Mouse (Mus musculus) frontal cortex, postnatal 36 days (tissue): ENCODE measurements at regions not wholly inside any gene's neighbourhood (a gene's known extent, or its start where the extent isn't known, plus 50 kb on each side); places are given as distances from the start of the nearest gene placed in this dataset.
A peak's percentile ranks its signal among the peaks of the same experiment; 100 is the strongest.

Experiments
- DNase-seq, 2 experiments: peaks; one replicate each; pipeline ENCODE4 v3.0.0; 2022; ENCODE audit warnings: low spot score in 2 of 2

DNA sequence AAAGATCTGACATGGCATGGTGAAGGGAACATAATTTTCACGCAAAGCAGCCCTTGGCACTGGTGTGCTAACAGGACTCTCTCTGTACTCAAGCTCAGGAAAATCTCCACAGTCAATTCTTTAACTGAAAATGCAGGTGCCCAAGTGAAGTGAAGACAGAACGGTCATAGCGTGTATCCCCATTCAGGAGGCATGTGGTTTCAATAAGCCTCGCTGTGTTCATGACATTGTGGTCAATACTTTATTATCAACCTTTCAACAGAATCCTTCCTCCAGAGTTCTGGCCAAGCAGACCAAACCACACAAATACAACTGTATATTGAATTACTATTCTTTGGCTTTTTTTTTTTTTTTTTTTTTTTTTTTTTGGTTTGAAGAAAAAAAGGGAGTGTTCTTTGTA is 314.1 kb downstream of the Mycn start:
- no peak for DNase-seq

- DNase-seq = no peak
Measured at GRCm38 (mm10) chr12:12625788-12626187, 315.9 kb downstream of the Mycn start.

DNA sequence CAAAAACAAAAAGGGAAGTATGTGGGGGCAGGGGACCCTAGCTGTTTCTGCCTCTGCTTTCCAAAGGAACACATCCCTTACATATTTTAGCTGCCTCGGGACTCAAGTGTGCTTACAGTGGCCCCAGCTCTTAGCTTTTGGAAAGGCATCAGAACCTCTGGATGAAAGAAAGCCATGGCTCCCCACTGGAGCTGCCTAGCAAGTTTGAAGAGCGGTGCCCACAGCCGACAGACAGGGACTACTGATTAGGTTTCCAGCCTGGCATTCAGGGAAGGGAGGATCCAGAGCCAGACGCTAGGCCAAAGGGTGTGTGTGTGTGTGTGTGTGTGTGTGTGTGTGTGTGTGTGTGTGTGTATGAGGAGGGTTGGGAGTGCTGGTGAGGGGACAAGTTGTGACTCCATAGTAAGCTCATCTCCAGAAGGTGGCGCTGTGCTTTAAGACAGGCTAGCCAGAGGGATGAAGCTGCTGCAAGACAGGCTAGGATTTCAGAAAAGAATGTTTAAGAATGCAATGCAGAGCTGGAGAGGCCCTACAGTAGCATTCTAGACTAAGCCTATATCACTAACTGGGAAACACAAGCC is 318.9 kb downstream of the Mycn start:
- peak; percentile 81 to 88 for DNase-seq

DNA sequence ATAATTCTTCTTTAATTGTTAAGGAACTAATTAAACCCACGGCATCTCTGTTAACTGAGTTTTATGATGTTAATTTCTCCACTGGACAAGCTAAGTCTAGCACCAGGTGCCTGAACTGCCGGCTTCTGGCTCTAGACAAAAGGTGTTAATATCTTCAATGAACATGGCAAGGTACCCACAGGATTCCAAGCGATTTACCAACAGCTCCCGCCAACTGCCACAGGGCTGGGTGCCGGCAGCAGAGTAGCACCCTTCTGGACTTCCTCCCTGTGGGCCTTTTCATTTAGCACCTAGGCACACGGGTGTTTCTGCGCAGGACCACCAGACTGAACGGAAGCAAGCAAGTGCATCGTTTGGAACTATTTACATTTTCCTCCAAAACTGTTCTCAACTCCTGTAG is 320.2 kb downstream of the Mycn start:
- no peak for DNase-seq

DNA sequence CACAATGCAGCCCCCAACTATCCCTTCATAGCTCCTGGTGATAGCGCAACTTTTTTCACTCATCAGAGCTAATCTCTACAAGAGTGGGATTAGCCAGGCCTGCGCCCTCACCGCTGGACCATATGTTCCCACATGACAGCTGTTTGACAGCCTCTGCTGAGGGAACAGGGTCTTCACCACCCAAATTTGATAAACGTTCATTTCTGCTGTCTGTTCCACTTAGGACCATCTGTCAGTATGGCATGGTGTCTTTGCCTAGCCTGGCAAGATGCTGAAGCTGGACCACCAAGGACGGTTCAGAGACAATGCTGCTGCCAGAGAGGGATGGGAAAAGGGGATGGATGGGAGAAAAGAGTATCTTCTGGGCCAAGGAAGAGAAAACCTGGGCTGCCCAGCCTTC is 321.4 kb downstream of the Mycn start:
- no peak for DNase-seq

DNA sequence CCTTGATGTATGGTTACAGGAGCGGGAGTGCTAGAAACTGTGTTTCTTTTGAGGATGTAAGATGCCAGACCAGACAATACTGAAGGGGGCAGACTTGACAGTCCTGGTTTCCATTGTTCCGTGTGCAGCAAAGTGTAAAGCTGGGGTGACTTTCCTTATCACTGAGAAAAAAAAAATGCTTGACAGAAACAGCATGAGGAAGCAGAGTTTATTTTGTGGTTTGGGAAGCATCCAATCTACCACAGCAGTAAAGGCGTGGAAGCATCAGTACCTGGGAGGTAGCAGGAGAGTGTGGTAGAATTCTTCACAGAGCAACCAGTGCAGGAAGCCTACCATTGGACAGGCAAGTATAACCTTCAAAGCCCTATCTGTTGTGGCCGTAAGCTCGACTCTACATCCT is 322.3 kb downstream of the Mycn start:
- no peak for DNase-seq

- no peak for DNase-seq
Measured at GRCm38 (mm10) chr12:12612520-12612919, 329.2 kb downstream of the Mycn start.

DNA sequence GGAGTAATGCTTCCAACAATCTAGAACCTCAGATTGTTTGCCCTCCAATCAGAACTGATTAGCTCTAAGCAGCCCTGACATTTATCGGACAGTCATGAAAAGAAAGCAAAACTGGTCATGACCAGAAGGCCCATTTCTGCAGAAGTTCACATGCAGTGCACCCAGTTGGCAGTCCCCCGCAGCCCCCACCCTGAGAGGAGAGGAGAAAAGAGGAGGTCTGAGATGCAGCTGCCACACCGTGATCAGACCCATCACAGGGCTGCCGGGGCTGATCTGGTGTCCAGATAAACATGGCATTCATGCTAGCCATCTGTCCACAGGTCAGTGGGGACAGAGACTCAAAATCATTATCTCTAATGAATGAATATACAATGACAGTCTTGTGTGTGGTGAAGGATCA is 330.9 kb downstream of the Mycn start:
- no peak for DNase-seq

GRCm38 (mm10) chr12:12607995-12608394 is 333.7 kb downstream of the Mycn start:
- DNase-seq = no peak

- no peak for DNase-seq
Measured at GRCm38 (mm10) chr12:12606911-12607310, 334.8 kb downstream of the Mycn start.

- no peak for DNase-seq
Measured at GRCm38 (mm10) chr12:12605495-12605894, 336.2 kb downstream of the Mycn start.

GRCm38 (mm10) chr12:12601362-12601761 is 339.4 kb downstream of the Fam49a start:
- DNase-seq = no peak

DNA sequence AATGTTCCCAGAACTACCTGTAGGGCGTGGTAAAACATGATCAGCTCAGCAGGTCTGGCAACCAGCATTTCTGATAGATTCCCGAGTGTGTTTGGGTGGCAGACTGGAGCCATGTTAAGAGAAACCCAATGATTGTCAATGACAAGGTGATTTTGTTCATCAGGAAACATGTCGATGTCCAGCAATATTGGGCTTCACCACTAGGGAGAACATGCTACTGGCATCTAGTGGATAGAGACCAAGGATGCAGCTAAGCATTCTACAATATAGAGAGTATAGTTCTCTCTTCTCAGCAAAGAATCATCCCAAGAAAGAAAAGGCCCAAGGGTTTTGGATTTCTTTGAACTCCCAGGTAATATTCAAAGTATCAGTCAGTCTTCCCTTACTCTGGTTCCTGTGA is 333.5 kb downstream of the Fam49a start:
- no peak for DNase-seq

DNA sequence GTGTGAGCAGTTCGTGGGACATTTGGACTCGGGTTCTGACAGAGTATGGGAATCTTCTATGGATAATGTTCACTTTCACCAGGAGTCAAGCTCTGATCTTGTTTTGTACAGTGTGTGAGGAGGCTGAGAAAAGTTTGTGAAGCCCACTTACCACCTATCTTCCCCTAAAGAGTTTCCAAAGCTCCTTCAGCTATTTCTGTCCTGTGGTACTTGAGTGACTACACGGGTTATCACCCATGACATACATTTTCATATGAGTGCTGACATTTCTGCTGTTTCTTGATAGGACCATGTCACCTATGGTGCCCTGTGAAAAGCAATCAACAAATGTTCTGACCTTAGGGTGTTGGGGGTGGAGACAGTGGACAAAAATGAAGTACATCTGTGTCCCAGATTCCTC is 332.6 kb downstream of the Fam49a start:
- DNase-seq = no peak

- DNase-seq = no peak
Measured at GRCm38 (mm10) chr12:12593343-12593742, 331.4 kb downstream of the Fam49a start.

DNA sequence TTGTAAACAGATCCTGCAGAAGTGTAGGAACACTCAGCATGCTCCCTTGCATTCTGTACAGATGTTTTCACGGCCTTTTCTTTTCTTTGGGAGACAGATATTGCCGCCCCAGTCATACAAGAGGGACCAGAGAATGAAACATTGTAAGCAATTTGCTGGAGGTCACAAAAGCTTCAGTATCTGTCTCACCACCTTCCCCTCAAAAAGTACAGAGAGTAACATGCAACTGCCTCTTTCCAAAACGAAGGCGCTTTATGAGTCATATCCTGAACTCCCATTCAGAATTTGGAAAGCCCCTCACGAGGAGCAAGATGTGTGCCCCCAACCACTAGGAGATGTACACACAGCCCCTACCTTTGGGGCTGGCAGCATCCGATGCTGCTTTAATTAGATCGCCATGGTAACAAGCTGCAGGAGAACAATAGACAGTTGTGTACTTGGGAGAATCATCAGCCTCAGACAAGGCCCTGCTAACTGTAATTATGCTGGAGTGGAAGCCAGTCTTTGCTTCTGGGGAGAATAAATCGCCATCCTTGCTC is 328.9 kb downstream of the Fam49a start:
- DNase-seq = peak in 1 of 2 experiments; percentile 2

DNA sequence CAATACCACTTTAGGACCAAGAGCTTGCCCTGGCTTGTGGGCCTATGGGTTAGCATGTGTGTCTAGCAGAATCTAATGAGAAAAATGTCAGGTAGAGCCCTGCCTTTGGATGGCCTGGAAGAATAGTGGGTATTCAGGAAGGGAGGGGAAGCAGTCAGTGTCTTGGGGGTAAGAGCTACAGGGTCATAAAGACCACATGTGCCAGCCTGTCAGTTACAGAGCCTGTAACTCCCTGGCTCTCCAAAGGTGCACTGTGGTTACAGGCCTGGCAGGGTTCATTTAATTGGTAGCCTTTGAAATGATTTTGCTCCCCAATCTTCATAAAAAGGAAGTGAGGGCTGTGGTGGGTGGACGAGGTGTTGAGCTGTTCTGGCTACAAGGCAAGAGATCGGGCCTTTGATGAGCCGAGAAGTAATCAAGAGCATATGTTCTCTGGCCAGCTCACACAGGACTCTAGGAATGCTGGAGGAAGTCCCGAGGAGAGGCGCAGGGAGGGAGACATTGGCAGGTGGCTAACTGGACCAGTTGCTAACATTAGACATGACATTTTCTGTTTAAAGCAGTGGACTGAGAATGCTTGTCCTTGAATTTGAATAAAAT is 326.9 kb downstream of the Fam49a start:
- no peak for DNase-seq

DNA sequence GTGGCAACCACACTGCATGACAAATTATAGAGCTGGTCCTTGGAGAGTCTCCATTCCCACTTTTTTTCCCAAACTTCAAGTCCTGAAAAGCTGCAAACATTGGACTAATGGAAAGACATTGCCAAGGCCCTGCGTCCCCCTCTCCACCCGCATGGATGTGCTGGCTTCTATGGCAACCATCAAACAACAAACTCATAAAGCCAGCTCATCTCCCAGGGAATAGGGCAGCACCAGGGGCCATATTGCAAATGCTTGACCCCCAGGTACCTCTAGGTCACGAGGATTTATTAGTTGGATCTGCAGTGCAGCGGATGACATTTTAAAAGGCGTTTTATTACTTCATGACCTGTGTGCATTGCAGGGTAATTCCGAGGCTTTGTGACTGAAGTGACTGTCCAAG is 324.5 kb downstream of the Fam49a start:
- DNase-seq = no peak

- DNase-seq = no peak
Measured at GRCm38 (mm10) chr12:12581271-12582186, 319.6 kb downstream of the Fam49a start.

DNA sequence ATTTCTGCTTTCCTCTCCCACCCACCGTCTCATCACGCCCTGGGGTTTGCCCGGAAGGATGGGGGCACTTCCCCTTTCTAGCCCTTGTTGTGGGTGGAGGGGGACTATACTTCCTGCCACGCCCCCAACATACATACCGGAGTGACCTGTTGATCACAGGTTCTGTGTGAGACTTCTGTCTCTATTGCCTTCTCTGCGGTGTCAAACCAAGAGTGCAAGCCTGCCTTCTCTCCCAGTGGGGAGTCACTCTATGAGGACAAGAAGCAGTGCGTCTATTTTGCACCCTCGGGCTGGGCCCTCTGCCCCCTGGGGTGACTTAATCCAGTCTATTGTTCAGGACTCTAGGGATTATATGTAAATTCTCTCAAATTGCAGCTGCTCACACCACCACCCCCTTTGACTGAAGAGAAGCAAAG is 318.8 kb downstream of the Fam49a start:
- DNase-seq = no peak

DNA sequence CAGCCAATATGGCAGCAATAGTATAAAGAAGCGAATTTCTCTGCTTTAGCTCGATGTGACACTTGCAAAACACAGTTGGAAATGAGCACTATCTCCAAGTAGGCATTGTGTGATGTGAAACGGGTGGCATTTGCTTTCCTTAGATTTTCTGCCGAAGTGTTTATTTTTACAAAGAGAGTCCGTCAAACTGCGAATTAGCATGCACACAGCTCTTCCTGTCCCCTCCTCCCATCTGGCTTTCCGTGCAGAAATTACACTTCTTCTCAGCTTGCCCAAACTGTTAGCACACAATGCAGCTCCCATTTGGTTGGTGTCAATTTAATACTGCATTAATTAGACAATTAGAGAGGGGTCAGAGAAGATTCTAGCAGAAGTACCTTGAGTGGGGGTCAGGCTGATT is 316.3 kb downstream of the Fam49a start:
- DNase-seq = peak; percentile 3 to 13

DNA sequence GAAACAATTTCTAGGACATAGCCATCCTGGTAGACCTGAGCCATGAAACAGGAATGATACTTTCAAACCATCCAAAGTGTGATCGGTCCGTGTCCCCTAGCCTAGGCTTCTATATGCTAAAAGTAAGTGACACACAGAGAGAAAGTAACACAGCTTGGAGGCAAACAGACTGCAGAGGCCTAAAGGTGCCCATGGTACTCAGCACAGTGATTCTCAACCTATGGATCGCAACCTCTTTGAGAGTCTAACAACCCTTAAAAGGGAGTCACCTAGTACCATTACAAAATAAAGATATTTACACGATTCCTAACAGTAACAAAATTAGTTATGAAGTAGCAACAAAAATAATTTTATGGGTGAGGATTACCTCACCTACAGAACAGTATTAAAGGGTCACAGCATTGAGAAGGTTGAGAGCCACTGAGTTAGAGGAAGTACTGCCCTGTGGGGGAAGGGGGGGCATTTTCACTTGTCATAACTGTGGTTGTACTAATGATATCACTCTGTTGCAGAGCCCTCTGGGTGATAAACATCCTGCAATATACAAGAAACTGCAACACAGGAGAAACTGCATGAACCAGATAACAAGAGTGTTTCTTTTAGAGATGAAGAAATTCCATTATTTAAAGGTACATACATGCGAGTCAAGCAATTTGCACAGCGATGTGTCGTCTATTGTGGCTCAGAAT is 308.8 kb downstream of the Fam49a start:
- DNase-seq = no peak
